Mouse (Mus musculus): Measurements from ENCODE around the gene Dach1. TPM values are rescaled to one million over a fixed set of nuclear protein-coding genes. Genes with fewer than 3 reads are reported as not detected.
A peak's percentile ranks its signal among the peaks of the same experiment; 100 is the strongest.

Dach1 gene
- polyA plus RNA-seq, 1 experiment from 2014 or later: 9.4 TPM

- Histone ChIP-seq H3K4me2 (ENCODE audit: low read length) (no peak overlapping the region), H3K36me3 (ENCODE audit: control insufficient read depth, insufficient read depth, low read length) (no peaks in the 10 kb centered on the region), H3K9me3 (replicated peaks; ENCODE audit: control insufficient read depth, low read length, poor library complexity, severe bottlenecking) (no peaks in the 10 kb centered on the region), H3K4me3 (ENCODE audit: low read depth, low read length) (no peak overlapping the region), H3K9ac (ENCODE audit: low read depth, low read length) (no peak overlapping the region), H3K27me3 (ENCODE audit: control insufficient read depth, insufficient read depth, low read depth, low read length) (no peaks in the 10 kb centered on the region), H3K27ac (ENCODE audit: low read length) (no peak overlapping the region), H3K4me1 (ENCODE audit: control insufficient read depth, insufficient read depth, low read length) (no peaks in the 10 kb centered on the region)
- no peak for ATAC-seq
- WGBS: 62% methylated on average over 1 of the region's 1 CpGs
Observed at GRCm38 (mm10) chr14:98123032-98123431, 46.5 kb downstream of the Dach1 start.

GRCm38 (mm10) chr14:98116627-98117026 lies 52.9 kb downstream of the Dach1 start:
- H3K27me3 ChIP-seq (ENCODE audit: control insufficient read depth, insufficient read depth, low read depth, low read length): no peaks in the 10 kb centered on the region
- H3K4me2 ChIP-seq (ENCODE audit: low read length): no peak overlapping the region
- H3K27ac ChIP-seq (ENCODE audit: low read length): no peak overlapping the region
- WGBS: 58% methylated on average over 1 of the region's 1 CpGs
- no peaks in the 10 kb centered on the region for H3K36me3 ChIP-seq (ENCODE audit: control insufficient read depth, insufficient read depth, low read length)
- H3K4me3 ChIP-seq (ENCODE audit: low read depth, low read length): no peak overlapping the region
- no peaks in the 10 kb centered on the region for H3K9me3 ChIP-seq (replicated peaks; ENCODE audit: control insufficient read depth, low read length, poor library complexity, severe bottlenecking)
- no peaks in the 10 kb centered on the region for H3K4me1 ChIP-seq (ENCODE audit: control insufficient read depth, insufficient read depth, low read length)
- ATAC-seq: no peak
- no peak overlapping the region for H3K9ac ChIP-seq (ENCODE audit: low read depth, low read length)

GRCm38 (mm10) chr14:98113106-98113505 lies 56.5 kb downstream of the Dach1 start:
- Histone ChIP-seq H3K9me3 (replicated peaks; ENCODE audit: control insufficient read depth, low read length, poor library complexity, severe bottlenecking) (no peaks in the 10 kb centered on the region), H3K4me1 (ENCODE audit: control insufficient read depth, insufficient read depth, low read length) (no peaks in the 10 kb centered on the region), H3K9ac (ENCODE audit: low read depth, low read length) (no peak overlapping the region), H3K4me2 (ENCODE audit: low read length) (no peak overlapping the region), H3K27me3 (ENCODE audit: control insufficient read depth, insufficient read depth, low read depth, low read length) (no peaks in the 10 kb centered on the region), H3K36me3 (ENCODE audit: control insufficient read depth, insufficient read depth, low read length) (no peaks in the 10 kb centered on the region), H3K4me3 (ENCODE audit: low read depth, low read length) (no peak overlapping the region), H3K27ac (ENCODE audit: low read length) (no peak overlapping the region)
- 87% methylated on average over 1 of the region's 1 CpGs for WGBS
- ATAC-seq: no peak

- Histone ChIP-seq H3K9me3 (replicated peaks; ENCODE audit: control insufficient read depth, low read length, poor library complexity, severe bottlenecking) (no peaks in the 10 kb centered on the region), H3K36me3 (ENCODE audit: control insufficient read depth, insufficient read depth, low read length) (no peaks in the 10 kb centered on the region), H3K4me2 (ENCODE audit: low read length) (no peak overlapping the region), H3K27ac (ENCODE audit: low read length) (no peak overlapping the region), H3K27me3 (ENCODE audit: control insufficient read depth, insufficient read depth, low read depth, low read length) (no peaks in the 10 kb centered on the region), H3K9ac (ENCODE audit: low read depth, low read length) (no peak overlapping the region), H3K4me3 (ENCODE audit: low read depth, low read length) (no peak overlapping the region), H3K4me1 (ENCODE audit: control insufficient read depth, insufficient read depth, low read length) (peaks cover 2% of the 10 kb centered on the region; the same call in 1 of the 2 replicates)
- ATAC-seq: no peak
- WGBS: 95% methylated on average over 2 of the region's 2 CpGs
Observed at GRCm38 (mm10) chr14:98109929-98110328, 59.6 kb downstream of the Dach1 start.

- no peak overlapping the region for H3K4me2 ChIP-seq (ENCODE audit: low read length)
- H3K4me3 ChIP-seq (ENCODE audit: low read depth, low read length): no peak overlapping the region
- ATAC-seq: no peak
- no peak overlapping the region for H3K9ac ChIP-seq (ENCODE audit: low read depth, low read length)
- H3K36me3 ChIP-seq (ENCODE audit: control insufficient read depth, insufficient read depth, low read length): no peaks in the 10 kb centered on the region
- no peaks in the 10 kb centered on the region for H3K27me3 ChIP-seq (ENCODE audit: control insufficient read depth, insufficient read depth, low read depth, low read length)
- no peaks in the 10 kb centered on the region for H3K9me3 ChIP-seq (replicated peaks; ENCODE audit: control insufficient read depth, low read length, poor library complexity, severe bottlenecking)
- no peak overlapping the region for H3K27ac ChIP-seq (ENCODE audit: low read length)
- 33% methylated on average over 3 of the region's 3 CpGs for WGBS
- H3K4me1 ChIP-seq (ENCODE audit: control insufficient read depth, insufficient read depth, low read length): peaks cover 2% of the 10 kb centered on the region; the same call in 1 of the 2 replicates
Observed at GRCm38 (mm10) chr14:98108764-98109163, 60.8 kb downstream of the Dach1 start.

GRCm38 (mm10) chr14:98106208-98106607 lies 63.4 kb downstream of the Dach1 start:
- Histone ChIP-seq H3K27ac (ENCODE audit: low read length) (no peak overlapping the region), H3K9ac (ENCODE audit: low read depth, low read length) (no peak overlapping the region), H3K36me3 (ENCODE audit: control insufficient read depth, insufficient read depth, low read length) (no peaks in the 10 kb centered on the region), H3K4me1 (ENCODE audit: control insufficient read depth, insufficient read depth, low read length) (peaks cover 2% of the 10 kb centered on the region; the same call in 1 of the 2 replicates), H3K9me3 (replicated peaks; ENCODE audit: control insufficient read depth, low read length, poor library complexity, severe bottlenecking) (no peaks in the 10 kb centered on the region), H3K4me3 (ENCODE audit: low read depth, low read length) (no peak overlapping the region), H3K4me2 (ENCODE audit: low read length) (no peak overlapping the region), H3K27me3 (ENCODE audit: control insufficient read depth, insufficient read depth, low read depth, low read length) (no peaks in the 10 kb centered on the region)
- no peak for ATAC-seq

- ATAC-seq: no peak
- WGBS: 82% methylated on average over 10 of the region's 10 CpGs
- no peak overlapping the region for H3K4me2 ChIP-seq (ENCODE audit: low read length)
- peaks cover 2% of the 10 kb centered on the region; the same call in 1 of the 2 replicates for H3K4me1 ChIP-seq (ENCODE audit: control insufficient read depth, insufficient read depth, low read length)
- H3K9ac ChIP-seq (ENCODE audit: low read depth, low read length): no peak overlapping the region
- H3K4me3 ChIP-seq (ENCODE audit: low read depth, low read length): no peak overlapping the region
- H3K27me3 ChIP-seq (ENCODE audit: control insufficient read depth, insufficient read depth, low read depth, low read length): no peaks in the 10 kb centered on the region
- H3K9me3 ChIP-seq (replicated peaks; ENCODE audit: control insufficient read depth, low read length, poor library complexity, severe bottlenecking): no peaks in the 10 kb centered on the region
- H3K27ac ChIP-seq (ENCODE audit: low read length): no peak overlapping the region
- H3K36me3 ChIP-seq (ENCODE audit: control insufficient read depth, insufficient read depth, low read length): no peaks in the 10 kb centered on the region
Observed at GRCm38 (mm10) chr14:98104314-98104955, 65.1 kb downstream of the Dach1 start.

- Histone ChIP-seq H3K27ac (ENCODE audit: low read length) (no peak overlapping the region), H3K4me1 (ENCODE audit: control insufficient read depth, insufficient read depth, low read length) (peaks cover 7% of the 10 kb centered on the region), H3K4me3 (ENCODE audit: low read depth, low read length) (no peak overlapping the region), H3K9ac (ENCODE audit: low read depth, low read length) (no peak overlapping the region), H3K36me3 (ENCODE audit: control insufficient read depth, insufficient read depth, low read length) (no peaks in the 10 kb centered on the region), H3K27me3 (ENCODE audit: control insufficient read depth, insufficient read depth, low read depth, low read length) (no peaks in the 10 kb centered on the region), H3K4me2 (ENCODE audit: low read length) (no peak overlapping the region), H3K9me3 (replicated peaks; ENCODE audit: control insufficient read depth, low read length, poor library complexity, severe bottlenecking) (no peaks in the 10 kb centered on the region)
- ATAC-seq: 0 out of 2 replicates have a peak, but pooled peaks have one; percentile 32
- 8% methylated on average over 4 of the region's 4 CpGs for WGBS
Observed at GRCm38 (mm10) chr14:98095229-98095628, 74.3 kb downstream of the Dach1 start.

- Histone ChIP-seq H3K9me3 (replicated peaks; ENCODE audit: control insufficient read depth, low read length, poor library complexity, severe bottlenecking) (no peaks in the 10 kb centered on the region), H3K27ac (ENCODE audit: low read length) (no peak overlapping the region), H3K9ac (ENCODE audit: low read depth, low read length) (no peak overlapping the region), H3K4me2 (ENCODE audit: low read length) (no peak overlapping the region), H3K4me1 (ENCODE audit: control insufficient read depth, insufficient read depth, low read length) (no peaks in the 10 kb centered on the region), H3K4me3 (ENCODE audit: low read depth, low read length) (no peak overlapping the region), H3K36me3 (ENCODE audit: control insufficient read depth, insufficient read depth, low read length) (no peaks in the 10 kb centered on the region), H3K27me3 (ENCODE audit: control insufficient read depth, insufficient read depth, low read depth, low read length) (no peaks in the 10 kb centered on the region)
- WGBS: 92% methylated on average over 2 of the region's 2 CpGs
- no peak for ATAC-seq
Observed at GRCm38 (mm10) chr14:98089246-98089645, 80.3 kb downstream of the Dach1 start.

Data from midbrain, embryonic 16.5 days (tissue).